Mouse (Mus musculus) hindbrain, postnatal 0 days (tissue): Measurements from ENCODE around the gene Magi2. TPM values are rescaled to one million over a fixed set of nuclear protein-coding genes. Genes with fewer than 3 reads are reported as not detected.
A peak's percentile ranks its signal among the peaks of the same experiment; 100 is the strongest.

Source experiments
- ATAC-seq: fragments of 200-750 bp; cut with Nextera tagmentation; 2 replicates; pipeline ENCODE4 v1.8.0; 2017; ENCODE audit warnings: mild to moderate bottlenecking, moderate TSS enrichment, moderate library complexity
- DNase-seq: peaks from one replicate; pipeline ENCODE4 v3.0.0-alpha.2; 2015; ENCODE audit warnings: low spot score
- H3K27ac ChIP-seq: fragments of 300-500 bp; sonication (generic); 2 replicates; pipeline ENCODE4 v1.5.1; 2014; ENCODE audit warnings: mild to moderate bottlenecking
- H3K27me3 ChIP-seq: fragments of 300-500 bp; sonication (generic); 2 replicates; pipeline ENCODE4 v1.6.1; 2014; ENCODE audit warnings: low read length, mixed read lengths; ENCODE audit not compliant: insufficient read depth
- H3K36me3 ChIP-seq: fragments of 300-500 bp; sonication (generic); 2 replicates; pipeline ENCODE4 v1.6.1; 2014; ENCODE audit warnings: low read length, mixed read lengths; ENCODE audit not compliant: insufficient read depth
- H3K4me1 ChIP-seq: fragments of 300-500 bp; sonication (generic); 2 replicates; pipeline ENCODE4 v1.6.1; 2014; ENCODE audit warnings: antibody characterized with exemption, low read length, mixed read lengths; ENCODE audit not compliant: insufficient read depth
- H3K4me2 ChIP-seq: fragments of 300-500 bp; sonication (generic); 2 replicates; pipeline ENCODE4 v1.6.1; 2014; ENCODE audit warnings: low read depth, mild to moderate bottlenecking, low read length, moderate library complexity, mixed read lengths
- H3K4me3 ChIP-seq: fragments of 300-500 bp; sonication (generic); 2 replicates; pipeline ENCODE4 v1.5.1; 2014; ENCODE audit warnings: low read length
- H3K9ac ChIP-seq: fragments of 300-500 bp; sonication (generic); replicated peaks from 2 replicates; pipeline ENCODE4 v1.6.1; 2014; ENCODE audit warnings: mild to moderate bottlenecking, low read length, moderate library complexity, mixed read lengths
- H3K9me3 ChIP-seq: fragments of 300-500 bp; sonication (generic); 2 replicates; pipeline ENCODE4 v1.6.1; 2016; ENCODE audit warnings: low read length, mixed read lengths
- CTCF ChIP-seq: IDR thresholded peaks from 2 replicates; pipeline ENCODE4 v1.5.1; 2016; ENCODE audit warnings: antibody characterized with exemption, control low read depth, low read depth
- whole genome bisulfite sequencing: fragments of 180-500 bp; shearing (Covaris S2); extraction: QIAGEN DNeasy Blood & Tissue Kit; methylation state at CpG from one replicate; pipeline ENCODE4 v1.1.7; 2014; 5-methylcytosine and 5-hydroxymethylcytosine counted together
- polyA plus RNA-seq: library from polyadenylated mRNA; unstranded; fragments of >200 nt; fragmentation: Nextera tagmentation; extraction: Ambion mirVana; gene quantifications from 2 replicates; pipeline ENCODE4 v1.2.1, GENCODE M21; 2015
- total RNA-seq: library from RNA; depleted of rRNA; stranded (reverse); fragments of >200 nt; gene quantifications from 2 replicates; pipeline ENCODE4 v1.2.3, GENCODE M21; 2014

Gene Magi2
- total and polyA plus RNA-seq, 2 experiments from 2014 or later: 17.3 to 45.5 TPM

DNA sequence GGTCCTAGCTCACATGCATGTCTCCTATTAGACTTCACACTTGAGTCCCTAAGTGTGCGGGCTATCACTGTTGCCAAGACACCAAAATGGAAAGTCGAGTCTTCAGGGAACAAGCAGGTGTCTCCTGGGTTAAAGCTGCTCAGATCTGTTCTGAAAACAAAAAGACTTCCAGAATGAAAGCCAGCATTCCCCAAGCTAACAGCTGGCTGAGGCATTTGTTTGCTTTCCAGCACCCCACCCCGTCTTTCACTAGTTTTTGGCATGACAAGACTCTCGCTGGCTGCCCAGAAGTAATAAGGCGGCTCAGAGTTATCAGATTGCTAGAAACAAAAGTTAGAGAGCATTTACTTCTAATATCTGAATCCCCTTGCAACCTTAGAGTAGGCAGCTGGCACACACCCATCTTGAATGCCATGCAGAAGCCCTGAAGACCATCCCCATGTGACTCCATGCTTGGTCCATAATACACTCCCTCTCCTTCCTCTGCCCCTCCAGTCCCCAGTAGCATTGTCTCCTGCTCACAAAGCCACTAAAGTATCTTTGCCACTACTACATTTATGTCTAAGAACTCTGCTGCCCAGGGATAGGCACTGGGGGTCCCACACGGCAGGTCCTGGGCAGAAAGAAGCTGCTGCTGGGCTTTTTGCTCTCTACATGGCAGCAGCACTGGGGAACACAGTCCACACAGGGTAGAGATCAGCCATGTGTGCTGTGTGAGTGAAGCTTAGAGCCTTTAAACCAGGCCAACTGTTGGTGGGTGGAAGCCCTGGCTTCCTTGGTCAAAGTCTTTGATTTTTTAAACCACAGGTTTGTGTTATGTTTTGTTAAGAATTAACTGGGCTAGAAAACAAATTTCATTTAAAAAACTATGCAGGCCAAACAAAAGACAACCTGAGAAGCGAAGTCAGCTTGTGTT lies 1394.0 kb downstream of the Magi2 start:
- DNase-seq: peak; percentile 22
- Histone ChIP-seq H3K4me2 (no peak overlapping the region), H3K27ac (no peak overlapping the region), H3K9ac (no peak overlapping the region), H3K4me3 (no peak overlapping the region), H3K27me3 (no peaks in the 10 kb centered on the region), H3K4me1 (no peaks in the 10 kb centered on the region), H3K36me3 (no peaks in the 10 kb centered on the region), H3K9me3 (no peaks in the 10 kb centered on the region)
- no peak for ATAC-seq
- no peak for TF ChIP-seq CTCF
- WGBS: 71% methylated on average over 7 of the region's 7 CpGs

DNA sequence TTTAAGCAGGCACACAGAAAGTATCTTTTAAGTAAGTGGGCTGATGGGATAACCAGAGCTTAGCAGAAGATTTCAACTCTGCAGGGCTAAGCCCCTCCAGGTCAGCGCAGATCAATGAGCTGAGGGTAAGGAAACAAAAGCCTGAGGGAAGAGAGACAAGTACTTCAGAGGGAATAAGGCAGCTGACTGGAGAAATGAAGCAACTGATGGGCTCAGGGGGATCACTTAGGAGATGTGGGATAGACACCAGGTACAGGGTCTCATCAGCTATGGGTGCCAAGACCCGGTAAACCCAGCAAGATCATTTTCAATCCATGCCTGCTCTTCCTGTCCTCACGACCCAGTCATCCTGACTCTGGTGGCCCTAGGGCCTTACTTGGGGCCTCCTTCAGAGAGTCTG lies 1395.6 kb downstream of the Magi2 start:
- no peaks in the 10 kb centered on the region for H3K36me3 ChIP-seq
- H3K4me3 ChIP-seq: no peak overlapping the region
- 60% methylated on average over 3 of the region's 3 CpGs for WGBS
- TF ChIP-seq CTCF: no peak
- DNase-seq (no peak), ATAC-seq (no peak)
- no peaks in the 10 kb centered on the region for H3K4me1 ChIP-seq
- H3K9me3 ChIP-seq: no peaks in the 10 kb centered on the region
- no peak overlapping the region for H3K27ac ChIP-seq
- H3K27me3 ChIP-seq: no peaks in the 10 kb centered on the region
- no peak overlapping the region for H3K9ac ChIP-seq
- H3K4me2 ChIP-seq: no peak overlapping the region

DNA sequence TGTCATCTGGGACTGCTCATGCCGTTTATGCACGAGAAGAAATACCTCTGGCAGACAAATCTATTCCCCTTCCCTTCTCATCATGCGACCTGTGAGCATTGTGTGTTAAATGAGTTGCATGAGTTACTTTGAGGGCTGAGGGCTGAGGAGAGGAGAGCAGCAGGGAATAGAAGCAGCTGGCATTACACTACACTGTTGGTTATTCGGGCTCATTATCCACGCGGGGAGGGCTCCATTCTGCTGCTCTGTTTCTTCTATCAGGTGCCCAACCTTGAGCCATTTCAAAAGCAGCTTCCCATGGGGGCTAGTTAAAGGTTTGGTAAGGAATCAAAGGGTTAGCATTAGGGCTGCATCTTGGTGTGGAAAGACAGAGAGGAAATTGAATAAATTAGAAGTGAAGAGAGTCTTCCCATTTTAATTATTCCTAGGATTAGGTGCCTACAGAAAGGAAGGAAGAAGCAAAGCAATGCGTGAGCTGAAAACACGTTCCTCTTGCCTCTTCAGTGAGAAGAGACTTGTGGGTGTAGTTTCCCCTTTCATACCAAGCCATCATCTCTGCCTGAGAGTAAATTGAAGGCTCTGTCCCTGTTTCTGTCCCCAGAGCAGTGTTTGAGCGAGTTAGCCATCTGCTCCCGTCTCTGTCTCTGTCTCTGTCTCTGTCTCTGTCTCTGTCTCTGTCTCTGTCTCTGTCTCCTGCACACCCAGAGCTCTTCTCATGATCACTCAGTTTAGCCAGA lies 1396.2 kb downstream of the Magi2 start:
- Histone ChIP-seq H3K27ac (no peak overlapping the region), H3K9me3 (no peaks in the 10 kb centered on the region), H3K4me2 (no peak overlapping the region), H3K36me3 (no peaks in the 10 kb centered on the region), H3K27me3 (no peaks in the 10 kb centered on the region), H3K4me3 (no peak overlapping the region), H3K9ac (no peak overlapping the region), H3K4me1 (no peaks in the 10 kb centered on the region)
- DNase-seq (peak; percentile 12), ATAC-seq (peak; percentile 59)
- TF ChIP-seq CTCF: no peak
- WGBS: 44% methylated on average over 10 of the region's 10 CpGs

DNA sequence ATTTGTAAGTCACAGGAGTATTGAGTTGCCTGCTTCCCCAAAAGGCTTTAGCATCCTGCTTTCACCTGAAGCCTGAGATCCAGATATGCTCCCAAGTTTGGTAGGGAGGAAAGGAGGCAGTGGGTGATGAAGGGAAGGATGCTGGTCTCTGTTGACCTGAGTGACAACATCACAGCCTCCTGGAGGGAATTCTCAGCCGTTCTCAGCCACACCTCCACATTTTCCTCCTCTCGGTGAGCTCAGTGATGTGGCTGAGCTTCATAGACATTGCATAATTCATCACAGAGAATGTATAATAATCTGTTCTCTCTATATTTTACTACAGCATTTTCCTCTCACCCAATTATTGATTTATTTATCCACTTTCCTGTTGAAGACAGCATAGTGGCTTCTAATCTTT lies 1398.3 kb downstream of the Magi2 start:
- H3K4me2 ChIP-seq: no peak overlapping the region
- H3K36me3 ChIP-seq: no peaks in the 10 kb centered on the region
- H3K9me3 ChIP-seq: no peaks in the 10 kb centered on the region
- H3K27me3 ChIP-seq: no peaks in the 10 kb centered on the region
- H3K27ac ChIP-seq: no peak overlapping the region
- H3K4me3 ChIP-seq: no peak overlapping the region
- H3K9ac ChIP-seq: no peak overlapping the region
- no peaks in the 10 kb centered on the region for H3K4me1 ChIP-seq
- DNase-seq: no peak
- ATAC-seq: no peak
- WGBS: 69% methylated on average over 2 of the region's 2 CpGs
- no peak for TF ChIP-seq CTCF

DNA sequence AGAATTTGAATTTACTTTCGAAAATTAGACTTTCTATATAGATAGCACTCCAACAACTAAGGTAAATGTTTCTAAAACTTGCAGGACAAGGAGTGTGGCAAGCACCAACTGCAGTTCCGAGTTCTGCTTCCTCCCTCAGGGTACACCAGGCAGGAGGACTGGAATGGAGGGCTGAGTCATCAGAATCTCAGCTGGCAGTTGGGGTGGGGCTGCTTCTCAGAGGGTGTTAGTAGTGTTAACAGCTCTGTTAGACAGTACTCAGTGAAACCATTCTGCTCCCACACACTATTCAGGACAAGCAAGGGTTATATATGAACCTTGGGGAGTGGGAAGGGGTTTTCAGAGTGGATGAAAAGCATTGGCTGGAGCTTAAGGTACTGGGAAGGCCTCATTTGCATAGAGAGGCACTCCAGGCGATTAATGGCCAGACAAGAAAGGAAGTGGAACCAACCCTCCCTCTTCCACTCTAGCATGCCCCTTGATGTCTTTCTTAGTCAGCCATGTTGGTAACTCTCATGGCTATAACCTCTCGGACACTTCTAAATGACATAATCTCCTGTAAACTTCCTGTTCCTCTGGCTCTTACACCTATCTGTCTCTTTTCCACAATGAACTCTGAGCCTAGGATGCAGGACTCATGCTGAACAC lies 1402.2 kb downstream of the Magi2 start:
- Histone ChIP-seq H3K9ac (no peak overlapping the region), H3K27ac (no peak overlapping the region), H3K4me1 (no peaks in the 10 kb centered on the region), H3K36me3 (no peaks in the 10 kb centered on the region), H3K4me2 (no peak overlapping the region), H3K27me3 (no peaks in the 10 kb centered on the region), H3K9me3 (no peaks in the 10 kb centered on the region), H3K4me3 (no peak overlapping the region)
- DNase-seq (no peak), ATAC-seq (no peak)
- no peak for TF ChIP-seq CTCF
- WGBS: 77% methylated on average over 4 of the region's 4 CpGs

DNA sequence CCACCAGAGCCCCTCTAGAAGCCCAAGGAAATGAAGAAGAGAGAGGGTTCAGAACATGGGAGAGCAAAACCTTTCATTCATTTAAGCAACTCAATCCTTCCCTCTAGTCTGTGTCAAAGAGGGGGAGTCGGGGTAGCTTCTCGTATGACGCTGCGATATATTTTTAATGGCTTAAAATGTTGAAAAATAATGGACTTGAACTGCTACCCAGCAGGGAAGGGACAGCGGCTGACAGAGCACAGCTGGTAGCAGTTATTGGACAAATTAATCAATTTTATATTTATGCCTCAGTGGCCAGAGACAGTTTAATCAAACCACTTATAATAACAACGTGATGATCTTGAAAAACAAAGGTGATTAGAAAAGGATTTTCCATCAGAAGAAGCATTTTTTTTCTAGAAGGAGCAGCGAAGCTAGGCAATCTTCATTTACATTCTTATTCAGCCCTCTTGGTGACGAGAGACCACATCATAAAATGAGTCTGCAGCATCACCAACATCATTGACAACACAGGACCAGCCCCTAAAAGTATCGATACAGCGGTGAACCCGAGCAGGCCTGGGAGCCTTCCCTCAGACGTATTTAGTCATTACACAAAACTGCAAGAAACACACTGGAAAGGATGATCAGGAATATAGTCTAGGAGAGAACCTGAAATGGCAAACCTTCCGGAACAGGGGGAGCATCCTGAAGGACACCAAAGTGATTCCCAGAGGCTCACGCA lies 1407.4 kb downstream of the Magi2 start:
- no peak for TF ChIP-seq CTCF
- no peaks in the 10 kb centered on the region for H3K9me3 ChIP-seq
- 0 out of 2 replicates have a peak, but pooled peaks have one; percentile 14 for ATAC-seq
- 59% methylated on average over 14 of the region's 14 CpGs for WGBS
- no peak overlapping the region for H3K27ac ChIP-seq
- H3K27me3 ChIP-seq: no peaks in the 10 kb centered on the region
- H3K4me3 ChIP-seq: no peak overlapping the region
- no peaks in the 10 kb centered on the region for H3K4me1 ChIP-seq
- H3K9ac ChIP-seq: no peak overlapping the region
- no peak for DNase-seq
- no peaks in the 10 kb centered on the region for H3K36me3 ChIP-seq
- no peak overlapping the region for H3K4me2 ChIP-seq
